Mouse (Mus musculus) adrenal gland, postnatal 25 days (tissue): Measurements from ENCODE around the gene Rragc. TPM values are rescaled to one million over a fixed set of nuclear protein-coding genes. Genes with fewer than 3 reads are reported as not detected.

Source experiments
- DNase-seq: peaks from one replicate; pipeline ENCODE4 v3.0.0; 2021; ENCODE audit warnings: mixed read lengths
- total RNA-seq: library from RNA; stranded (reverse); gene quantifications from 2 replicates; pipeline ENCODE4 v1.2.3, GENCODE M21; 2021

The Rragc gene
- total RNA-seq, 1 experiment from 2014 or later, result 72.6 TPM

- no peak for DNase-seq
Measured at GRCm38 (mm10) chr4:123952059-123952458, 34.8 kb downstream of the Rragc start.

GRCm38 (mm10) chr4:123956703-123957491 lies 39.7 kb downstream of the Rragc start:
- DNase-seq, result peak; percentile 88

GRCm38 (mm10) chr4:123957492-123957808 lies 40.2 kb downstream of the Rragc start:
- DNase-seq, result no peak

GRCm38 (mm10) chr4:123957891-123958290 lies 40.6 kb downstream of the Rragc start:
- no peak for DNase-seq

- DNase-seq, result no peak
Measured at GRCm38 (mm10) chr4:123960955-123961354, 43.7 kb downstream of the Rragc start.

- no peak for DNase-seq
Measured at GRCm38 (mm10) chr4:123962721-123963120, 45.5 kb downstream of the Rragc start.

- no peak for DNase-seq
Measured at GRCm38 (mm10) chr4:123968663-123969321, 51.5 kb downstream of the Rragc start.

- DNase-seq, result no peak
Measured at GRCm38 (mm10) chr4:123969458-123969857, 52.2 kb downstream of the Rragc start.

- DNase-seq, result no peak
Measured at GRCm38 (mm10) chr4:123971059-123971458, 53.8 kb downstream of the Rragc start.

GRCm38 (mm10) chr4:123972423-123973049 lies 55.3 kb downstream of the Rragc start:
- no peak for DNase-seq

- DNase-seq, result no peak
Measured at GRCm38 (mm10) chr4:123982105-123982504, 64.9 kb downstream of the Rragc start.

Other genes starting within 250 kb of the Rragc start
- 187 and 192 TPM in 2 replicates for gene Macf1, start 233.1 kb upstream of the Rragc start, total RNA-seq
- 222 and 237 TPM in 2 replicates for gene Ndufs5, start 199.2 kb upstream of the Rragc start, total RNA-seq
- gene Akirin1, start 167.1 kb upstream of the Rragc start, total RNA-seq, result 59.0 and 68.9 TPM in 2 replicates
- 0.71 and 1.1 TPM in 2 replicates for gene Rhbdl2, start 129.6 kb upstream of the Rragc start, total RNA-seq
- gene 4933427I04Rik, start 57.8 kb upstream of the Rragc start, total RNA-seq, result not detected in 2 replicates
- gene Mycbp, start 12.6 kb upstream of the Rragc start, total RNA-seq, result 43.3 and 49.4 TPM in 2 replicates
- gene 4930535I16Rik, start 576 bp downstream of the Rragc start, total RNA-seq, result not detected in 2 replicates